Mouse (Mus musculus): ENCODE results near the gene Gstm6. TPM values are rescaled to one million over a fixed set of nuclear protein-coding genes. Genes with fewer than 3 reads are reported as not detected.
A peak's percentile ranks its signal among the peaks of the same experiment; 100 is the strongest.
"Not testable (repeated sequence)": the region's sequence is repeated elsewhere in the genome, so short reads cannot be mapped to it uniquely, and the experiment has no call there.

Gene Gstm6
- polyA plus RNA-seq, 1 experiment, result 27.1 TPM

GRCm38 (mm10) chr3:107953328-107953755 lies 9.8 kb upstream of the Gstm6 start:
- Histone ChIP-seq H3K4me1 (ENCODE audit: control insufficient read depth, insufficient read depth, low read length) (peaks cover 3% of the 10 kb centered on the region), H3K9me3 (replicated peaks; ENCODE audit: control insufficient read depth, insufficient read depth, low read length, poor library complexity, severe bottlenecking) (no peaks in the 10 kb centered on the region), H3K27me3 (ENCODE audit: control insufficient read depth, insufficient read depth, low read length, poor library complexity, severe bottlenecking) (no peaks in the 10 kb centered on the region), H3K36me3 (ENCODE audit: control insufficient read depth, insufficient read depth, low read length, poor library complexity, severe bottlenecking) (no peaks in the 10 kb centered on the region), H3K27ac (ENCODE audit: insufficient read depth, low read length) (no peak overlapping the region), H3K9ac (ENCODE audit: low read depth, poor library complexity, severe bottlenecking) (no peak overlapping the region), H3K4me3 (ENCODE audit: low read depth, low read length) (peak overlapping the region; percentile 38; the same call in 1 of the 2 replicates)
- peak; percentile 98 for TF ChIP-seq CTCF (IDR thresholded peaks at IDR 0.05; ENCODE audit: low read depth, low read length)
- TF ChIP-seq EP300 (IDR thresholded peaks at IDR 0.05; ENCODE audit: insufficient read depth, low read depth, low read length), result peak; percentile 66; the same call in 1 of the 2 replicates
- no peak for TF ChIP-seq POLR2A (IDR thresholded peaks at IDR 0.05; ENCODE audit: insufficient read depth, low read length)

GRCm38 (mm10) chr3:107950531-107950930 lies 7.0 kb upstream of the Gstm6 start:
- Histone ChIP-seq H3K9me3 (replicated peaks; ENCODE audit: control insufficient read depth, insufficient read depth, low read length, poor library complexity, severe bottlenecking) (no peaks in the 10 kb centered on the region), H3K27ac (ENCODE audit: insufficient read depth, low read length) (no peak overlapping the region), H3K4me1 (ENCODE audit: control insufficient read depth, insufficient read depth, low read length) (no peaks in the 10 kb centered on the region), H3K4me3 (ENCODE audit: low read depth, low read length) (no peak overlapping the region), H3K36me3 (ENCODE audit: control insufficient read depth, insufficient read depth, low read length, poor library complexity, severe bottlenecking) (no peaks in the 10 kb centered on the region), H3K27me3 (ENCODE audit: control insufficient read depth, insufficient read depth, low read length, poor library complexity, severe bottlenecking) (no peaks in the 10 kb centered on the region), H3K9ac (ENCODE audit: low read depth, poor library complexity, severe bottlenecking) (no peak overlapping the region)
- no peak for TF ChIP-seq CTCF (IDR thresholded peaks at IDR 0.05; ENCODE audit: low read depth, low read length)
- TF ChIP-seq POLR2A (IDR thresholded peaks at IDR 0.05; ENCODE audit: insufficient read depth, low read length), result no peak
- no peak for TF ChIP-seq EP300 (IDR thresholded peaks at IDR 0.05; ENCODE audit: insufficient read depth, low read depth, low read length)

GRCm38 (mm10) chr3:107949461-107949860 lies 5.9 kb upstream of the Gstm6 start:
- not testable (repeated sequence) for H3K36me3 ChIP-seq (ENCODE audit: control insufficient read depth, insufficient read depth, low read length, poor library complexity, severe bottlenecking); H3K4me3 ChIP-seq (ENCODE audit: low read depth, low read length); H3K9ac ChIP-seq (ENCODE audit: low read depth, poor library complexity, severe bottlenecking); H3K4me1 ChIP-seq (ENCODE audit: control insufficient read depth, insufficient read depth, low read length); H3K27ac ChIP-seq (ENCODE audit: insufficient read depth, low read length); H3K27me3 ChIP-seq (ENCODE audit: control insufficient read depth, insufficient read depth, low read length, poor library complexity, severe bottlenecking); H3K9me3 ChIP-seq (replicated peaks; ENCODE audit: control insufficient read depth, insufficient read depth, low read length, poor library complexity, severe bottlenecking)

GRCm38 (mm10) chr3:107945729-107946128 lies 2.2 kb upstream of the Gstm6 start:
- no peaks in the 10 kb centered on the region for H3K36me3 ChIP-seq (ENCODE audit: control insufficient read depth, insufficient read depth, low read length, poor library complexity, severe bottlenecking)
- no peak for TF ChIP-seq EP300 (IDR thresholded peaks at IDR 0.05; ENCODE audit: insufficient read depth, low read depth, low read length)
- peak; percentile 70 for TF ChIP-seq CTCF (IDR thresholded peaks at IDR 0.05; ENCODE audit: low read depth, low read length)
- no peak for TF ChIP-seq POLR2A (IDR thresholded peaks at IDR 0.05; ENCODE audit: insufficient read depth, low read length)
- no peak overlapping the region for H3K9ac ChIP-seq (ENCODE audit: low read depth, poor library complexity, severe bottlenecking)
- no peaks in the 10 kb centered on the region for H3K9me3 ChIP-seq (replicated peaks; ENCODE audit: control insufficient read depth, insufficient read depth, low read length, poor library complexity, severe bottlenecking)
- no peak overlapping the region for H3K27ac ChIP-seq (ENCODE audit: insufficient read depth, low read length)
- no peaks in the 10 kb centered on the region for H3K27me3 ChIP-seq (ENCODE audit: control insufficient read depth, insufficient read depth, low read length, poor library complexity, severe bottlenecking)
- no peak overlapping the region for H3K4me3 ChIP-seq (ENCODE audit: low read depth, low read length)
- H3K4me1 ChIP-seq (ENCODE audit: control insufficient read depth, insufficient read depth, low read length), result no peaks in the 10 kb centered on the region

GRCm38 (mm10) chr3:107941261-107941660 lies 2.3 kb downstream of the Gstm6 start:
- Histone ChIP-seq H3K27me3 (ENCODE audit: control insufficient read depth, insufficient read depth, low read length, poor library complexity, severe bottlenecking) (no peaks in the 10 kb centered on the region), H3K36me3 (ENCODE audit: control insufficient read depth, insufficient read depth, low read length, poor library complexity, severe bottlenecking) (no peaks in the 10 kb centered on the region), H3K27ac (ENCODE audit: insufficient read depth, low read length) (no peak overlapping the region), H3K9me3 (replicated peaks; ENCODE audit: control insufficient read depth, insufficient read depth, low read length, poor library complexity, severe bottlenecking) (no peaks in the 10 kb centered on the region), H3K4me3 (ENCODE audit: low read depth, low read length) (no peak overlapping the region), H3K9ac (ENCODE audit: low read depth, poor library complexity, severe bottlenecking) (no peak overlapping the region), H3K4me1 (ENCODE audit: control insufficient read depth, insufficient read depth, low read length) (no peaks in the 10 kb centered on the region)
- TF ChIP-seq EP300 (IDR thresholded peaks at IDR 0.05; ENCODE audit: insufficient read depth, low read depth, low read length) (no peak), CTCF (IDR thresholded peaks at IDR 0.05; ENCODE audit: low read depth, low read length) (no peak), POLR2A (IDR thresholded peaks at IDR 0.05; ENCODE audit: insufficient read depth, low read length) (no peak)

GRCm38 (mm10) chr3:107940524-107940923 lies 3.0 kb downstream of the Gstm6 start:
- Histone ChIP-seq H3K27ac (ENCODE audit: insufficient read depth, low read length) (no peak overlapping the region), H3K36me3 (ENCODE audit: control insufficient read depth, insufficient read depth, low read length, poor library complexity, severe bottlenecking) (no peaks in the 10 kb centered on the region), H3K9ac (ENCODE audit: low read depth, poor library complexity, severe bottlenecking) (no peak overlapping the region), H3K4me1 (ENCODE audit: control insufficient read depth, insufficient read depth, low read length) (no peaks in the 10 kb centered on the region), H3K4me3 (ENCODE audit: low read depth, low read length) (no peak overlapping the region), H3K27me3 (ENCODE audit: control insufficient read depth, insufficient read depth, low read length, poor library complexity, severe bottlenecking) (no peaks in the 10 kb centered on the region), H3K9me3 (replicated peaks; ENCODE audit: control insufficient read depth, insufficient read depth, low read length, poor library complexity, severe bottlenecking) (no peaks in the 10 kb centered on the region)
- no peak for TF ChIP-seq EP300 (IDR thresholded peaks at IDR 0.05; ENCODE audit: insufficient read depth, low read depth, low read length)
- TF ChIP-seq CTCF (IDR thresholded peaks at IDR 0.05; ENCODE audit: low read depth, low read length), result no peak
- TF ChIP-seq POLR2A (IDR thresholded peaks at IDR 0.05; ENCODE audit: insufficient read depth, low read length), result no peak
